Mouse (Mus musculus): ENCODE measurements around the gene Hip1r.

The Hip1r gene

GRCm38 (mm10) chr5:123973299-123974178 is at the start of gene Hip1r:
TSS of gene Hip1r (plus strand) at chr5:123973628.
- in situ Hi-C loops (cut with MseI, MboI), result no loop called here

- in situ Hi-C loops (cut with MseI, MboI), result no loop called here
Observed at GRCm38 (mm10) chr5:123927118-123927517, 46.3 kb upstream of the Hip1r start, which contains the start of gene Gm43518. TSS of gene Gm43518 (plus strand) at chr5:123927418.

GRCm38 (mm10) chr5:123930508-123930989 is 42.9 kb upstream of the Hip1r start, which contains the start of gene Ccdc62:
TSS of gene Ccdc62 (plus strand) at chr5:123930679.
- in situ Hi-C loops (cut with MseI, MboI), result no loop called here

GRCm38 (mm10) chr5:123931131-123931530 is 42.3 kb upstream of the Hip1r start:
- in situ Hi-C loops (cut with MseI, MboI), result no loop called here

GRCm38 (mm10) chr5:123932927-123933326 is 40.5 kb upstream of the Hip1r start:
- in situ Hi-C loops (cut with MseI, MboI), result no loop called here

GRCm38 (mm10) chr5:123933556-123933955 is 39.9 kb upstream of the Hip1r start:
- in situ Hi-C loops (cut with MseI, MboI), result no loop called here

GRCm38 (mm10) chr5:123933957-123934591 is 39.4 kb upstream of the Hip1r start:
- in situ Hi-C loops (cut with MseI, MboI), result no loop called here

GRCm38 (mm10) chr5:123935931-123936330 is 37.5 kb upstream of the Hip1r start:
- in situ Hi-C loops (cut with MseI, MboI), result no loop called here

- in situ Hi-C loops (cut with MseI, MboI), result no loop called here
Observed at GRCm38 (mm10) chr5:123938479-123938878, 34.9 kb upstream of the Hip1r start.

GRCm38 (mm10) chr5:123946546-123946945 is 26.9 kb upstream of the Hip1r start:
- in situ Hi-C loops (cut with MseI, MboI), result loop anchor here (5.0 to 10.0 kb wide), 2 partner anchors 46 to 128 kb away; no protein-coding TSS in a partner anchor

- in situ Hi-C loops (cut with MseI, MboI), result loop anchor here (5.0 to 10.0 kb wide), 2 partner anchors 45 to 128 kb away; no protein-coding TSS in a partner anchor
Observed at GRCm38 (mm10) chr5:123947041-123947761, 26.2 kb upstream of the Hip1r start.

GRCm38 (mm10) chr5:123952365-123953045 is 20.9 kb upstream of the Hip1r start:
- in situ Hi-C loops (cut with MseI, MboI), result no loop called here

GRCm38 (mm10) chr5:123957213-123957612 is 16.2 kb upstream of the Hip1r start:
- in situ Hi-C loops (cut with MseI, MboI), result no loop called here

GRCm38 (mm10) chr5:123959018-123959417 is 14.4 kb upstream of the Hip1r start:
- in situ Hi-C loops (cut with MseI, MboI), result no loop called here

- in situ Hi-C loops (cut with MseI, MboI), result no loop called here
Observed at GRCm38 (mm10) chr5:123960129-123960528, 13.3 kb upstream of the Hip1r start.

GRCm38 (mm10) chr5:123961046-123961445 is 12.4 kb upstream of the Hip1r start:
- in situ Hi-C loops (cut with MseI, MboI), result no loop called here

- in situ Hi-C loops (cut with MseI, MboI), result no loop called here
Observed at GRCm38 (mm10) chr5:123964208-123964607, 9.2 kb upstream of the Hip1r start.

GRCm38 (mm10) chr5:123966759-123967158 is 6.7 kb upstream of the Hip1r start:
- in situ Hi-C loops (cut with MseI, MboI), result no loop called here

- in situ Hi-C loops (cut with MseI, MboI), result no loop called here
Observed at GRCm38 (mm10) chr5:123968468-123968867, 5.0 kb upstream of the Hip1r start.

GRCm38 (mm10) chr5:123969216-123969615 is 4.2 kb upstream of the Hip1r start:
- in situ Hi-C loops (cut with MseI, MboI), result no loop called here

GRCm38 (mm10) chr5:123970576-123970975 is 2.9 kb upstream of the Hip1r start:
- in situ Hi-C loops (cut with MseI, MboI), result no loop called here
